Mouse (Mus musculus) brain, embryonic 14.5 days (tissue): ENCODE measurements at regions not wholly inside any gene's neighbourhood (a gene's known extent, or its start where the extent isn't known, plus 50 kb on each side); places are given as distances from the start of the nearest gene placed in this dataset.

Experiments
- DNase-seq: peaks from one replicate; pipeline ENCODE4 v3.0.0-alpha.2; 2011; ENCODE audit warnings: low read depth
- CTCF ChIP-seq: fragments of 200-500 bp; IDR thresholded peaks from 2 replicates; pipeline ENCODE4 v1.5.1; 2012; ENCODE audit warnings: inconsistent platforms, mild to moderate bottlenecking, moderate library complexity, borderline replicate concordance; ENCODE audit not compliant: insufficient read depth, insufficient read length; ENCODE audit errors: extremely low read depth
- POLR2A ChIP-seq: fragments of 200-500 bp; IDR thresholded peaks from 2 replicates; pipeline ENCODE4 v1.6.1; 2012; ENCODE audit warnings: mild to moderate bottlenecking, inconsistent platforms, borderline replicate concordance; ENCODE audit not compliant: poor library complexity, insufficient read depth, insufficient read length, severe bottlenecking; ENCODE audit errors: extremely low read depth

- TF ChIP-seq POLR2A (no peak), CTCF (no peak)
- DNase-seq = peak; percentile 67
These were observed 62.8 kb upstream of the Tpm1 start for GRCm38 (mm10) chr9:67111836-67112584.

DNA sequence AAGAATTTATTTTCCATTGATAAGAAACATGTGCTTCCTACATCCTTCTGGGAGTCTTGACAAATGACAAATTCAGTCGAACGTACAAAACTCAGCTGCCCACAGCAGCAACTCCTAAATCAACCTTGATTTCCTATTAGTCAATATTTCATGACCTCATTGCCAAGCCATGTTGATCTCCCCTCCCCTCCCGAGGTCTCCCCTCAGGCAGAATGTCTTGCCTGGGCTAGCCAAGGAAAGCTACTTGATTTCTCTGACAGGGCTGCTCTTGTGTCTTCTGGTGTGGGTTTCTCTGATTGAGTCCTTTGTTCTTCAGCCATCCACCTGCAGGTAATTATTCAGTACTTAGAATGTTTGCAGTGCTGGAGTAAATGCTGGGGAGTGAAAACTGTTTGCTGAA lies 58.7 kb upstream of the Tpm1 start:
- TF ChIP-seq POLR2A (no peak), CTCF (no peak)
- no peak for DNase-seq

- DNase-seq = peak; percentile 35
- TF ChIP-seq CTCF = no peak
- no peak for TF ChIP-seq POLR2A
These were observed 56.7 kb upstream of the Tpm1 start for GRCm38 (mm10) chr9:67105867-67106266.

- TF ChIP-seq CTCF = no peak
- no peak for TF ChIP-seq POLR2A
- DNase-seq = no peak
These were observed 56.0 kb upstream of the Tpm1 start for GRCm38 (mm10) chr9:67105216-67105615.

- DNase-seq = no peak
- TF ChIP-seq POLR2A (no peak), CTCF (no peak)
These were observed 55.4 kb upstream of the Tpm1 start for GRCm38 (mm10) chr9:67104616-67105015.

- TF ChIP-seq CTCF (no peak), POLR2A (no peak)
- DNase-seq = peak; percentile 57
These were observed 53.4 kb upstream of the Tpm1 start for GRCm38 (mm10) chr9:67102578-67102977.

DNA sequence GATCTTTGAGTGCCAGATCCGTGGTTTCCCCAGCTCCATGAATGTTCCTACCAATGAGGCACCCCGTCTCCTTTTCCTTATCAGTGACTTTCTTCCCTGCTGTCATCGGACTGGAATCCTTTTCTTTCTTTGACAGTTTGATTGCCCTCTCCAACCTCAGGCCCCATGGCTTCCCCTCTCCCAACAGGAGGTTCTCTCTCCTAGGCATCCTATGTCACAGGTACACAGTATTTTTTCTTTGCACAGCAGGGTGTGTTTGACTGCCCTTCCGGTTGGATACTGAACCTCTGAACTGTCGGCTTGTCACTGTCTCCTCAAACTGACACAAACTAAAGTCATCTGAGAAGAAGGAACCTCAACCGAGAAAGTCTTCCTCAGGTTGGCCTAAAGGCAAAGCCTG lies 50.3 kb upstream of the Tpm1 start:
- DNase-seq = no peak
- TF ChIP-seq POLR2A = no peak
- no peak for TF ChIP-seq CTCF
